Mouse (Mus musculus) telencephalon, adult 2 months (tissue): Measurements from ENCODE around the gene Krtap9-3.
"Not testable (repeated sequence)": the region's sequence is repeated elsewhere in the genome, so short reads cannot be mapped to it uniquely, and the experiment has no call there.

Experiments used
- DNase-seq: peaks from one replicate; pipeline ENCODE4 v3.0.0-alpha.2; 2011; ENCODE audit warnings: low read depth, low spot score

Gene Krtap9-3

GRCm38 (mm10) chr11:99597742-99598141, at the start of gene Krtap9-3:
TSS of gene Krtap9-3 (minus strand) at chr11:99598105.
- not testable (repeated sequence) for DNase-seq

- DNase-seq: peak; percentile 22
These were observed 48.5 kb upstream of the Krtap9-3 start for GRCm38 (mm10) chr11:99646444-99646843.

- DNase-seq: no peak
These were observed 46.4 kb upstream of the Krtap9-3 start for GRCm38 (mm10) chr11:99644351-99644750.

GRCm38 (mm10) chr11:99643635-99644139, 45.8 kb upstream of the Krtap9-3 start, which contains the start of gene Krtap4-7:
TSS of gene Krtap4-7 (minus strand) at chr11:99644089.
- not testable (repeated sequence) for DNase-seq

- DNase-seq: no peak
These were observed 43.0 kb upstream of the Krtap9-3 start for GRCm38 (mm10) chr11:99640926-99641325.

GRCm38 (mm10) chr11:99637086-99637485, 39.2 kb upstream of the Krtap9-3 start:
- peak; percentile 53 for DNase-seq

- DNase-seq: no peak
These were observed 36.8 kb upstream of the Krtap9-3 start, which contains the start of gene Krtap4-2 for GRCm38 (mm10) chr11:99634653-99635134. TSS of gene Krtap4-2 (minus strand) at chr11:99635084.

- peak; percentile 68 for DNase-seq
These were observed 35.4 kb upstream of the Krtap9-3 start for GRCm38 (mm10) chr11:99633293-99633692.

- no peak for DNase-seq
These were observed 33.0 kb upstream of the Krtap9-3 start for GRCm38 (mm10) chr11:99630890-99631289.

- no peak for DNase-seq
These were observed 30.2 kb upstream of the Krtap9-3 start, which contains the start of gene Krtap4-1 for GRCm38 (mm10) chr11:99628138-99628537. TSS of gene Krtap4-1 (minus strand) at chr11:99628238.

- DNase-seq: no peak
These were observed 22.4 kb upstream of the Krtap9-3 start, which contains the start of gene Gm11562 for GRCm38 (mm10) chr11:99620335-99620734. TSS of gene Gm11562 (minus strand) at chr11:99620435.

GRCm38 (mm10) chr11:99614796-99615363, 17.0 kb upstream of the Krtap9-3 start, which contains the start of gene Krtap2-4:
TSS of gene Krtap2-4 (minus strand) at chr11:99614846.
- DNase-seq: no peak

GRCm38 (mm10) chr11:99610089-99610488, 12.2 kb upstream of the Krtap9-3 start, which contains the start of gene Gm11937:
TSS of gene Gm11937 (minus strand) at chr11:99610189.
- not testable (repeated sequence) for DNase-seq

- DNase-seq: peak; percentile 61
These were observed 11.2 kb upstream of the Krtap9-3 start for GRCm38 (mm10) chr11:99609126-99609525.

- not testable (repeated sequence) for DNase-seq
These were observed 5.3 kb upstream of the Krtap9-3 start, which contains the start of gene Gm11938 for GRCm38 (mm10) chr11:99603208-99603607. TSS of gene Gm11938 (minus strand) at chr11:99603308.

- DNase-seq: no peak
These were observed 6.9 kb downstream of the Krtap9-3 start, which contains the start of gene Krtap1-3 for GRCm38 (mm10) chr11:99590981-99591380. TSS of gene Krtap1-3 (minus strand) at chr11:99591339.

GRCm38 (mm10) chr11:99585096-99585495, 12.8 kb downstream of the Krtap9-3 start:
- peak; percentile 57 for DNase-seq

GRCm38 (mm10) chr11:99583245-99583704, 14.6 kb downstream of the Krtap9-3 start, which contains the start of gene Krtap1-4:
TSS of gene Krtap1-4 (minus strand) at chr11:99583654.
- no peak for DNase-seq

GRCm38 (mm10) chr11:99581564-99581963, 16.3 kb downstream of the Krtap9-3 start:
- DNase-seq: peak; percentile 58

GRCm38 (mm10) chr11:99581051-99581450, 16.9 kb downstream of the Krtap9-3 start:
- no peak for DNase-seq

- DNase-seq: no peak
These were observed 17.3 kb downstream of the Krtap9-3 start, which contains the start of gene Krtap1-5 for GRCm38 (mm10) chr11:99580636-99581035. TSS of gene Krtap1-5 (minus strand) at chr11:99581016.

- no peak for DNase-seq
These were observed 23.8 kb downstream of the Krtap9-3 start for GRCm38 (mm10) chr11:99574106-99574505.
